Mouse (Mus musculus) neural tube, embryonic 11.5 days (tissue): ENCODE data around the gene Vmn1r131. TPM values are rescaled to one million over a fixed set of nuclear protein-coding genes. Genes with fewer than 3 reads are reported as not detected.
"Not testable (repeated sequence)": the region's sequence is repeated elsewhere in the genome, so short reads cannot be mapped to it uniquely, and the experiment has no call there.

Source experiments
- ATAC-seq: fragments of 200-750 bp; cut with Nextera tagmentation; 2 replicates; pipeline ENCODE4 v1.8.0; 2017; ENCODE audit warnings: moderate number of reproducible peaks, mild to moderate bottlenecking, moderate TSS enrichment, moderate library complexity; ENCODE audit not compliant: insufficient read depth, low FRiP score, low TSS enrichment
- DNase-seq: peaks from one replicate; pipeline ENCODE4 v3.0.0-alpha.2; 2015; ENCODE audit warnings: low spot score
- H3K27ac ChIP-seq: fragments of 300-500 bp; sonication (generic); 2 replicates; pipeline ENCODE4 v1.5.1; 2014; ENCODE audit warnings: low read depth, mild to moderate bottlenecking, low read length
- H3K27me3 ChIP-seq: fragments of 300-500 bp; sonication (generic); 2 replicates; pipeline ENCODE4 v1.6.1; 2014; ENCODE audit warnings: mild to moderate bottlenecking, low read length, mixed read lengths; ENCODE audit not compliant: control insufficient read depth, insufficient read depth
- H3K36me3 ChIP-seq: fragments of 300-500 bp; sonication (generic); 2 replicates; pipeline ENCODE4 v1.6.1; 2014; ENCODE audit warnings: mild to moderate bottlenecking, low read length, moderate library complexity, mixed read lengths; ENCODE audit not compliant: control insufficient read depth, insufficient read depth
- H3K4me1 ChIP-seq: fragments of 300-500 bp; sonication (generic); 2 replicates; pipeline ENCODE4 v1.6.1; 2014; ENCODE audit warnings: low read length, mixed read lengths; ENCODE audit not compliant: control insufficient read depth, insufficient read depth
- H3K4me2 ChIP-seq: fragments of 300-500 bp; sonication (generic); 2 replicates; pipeline ENCODE4 v1.6.1; 2014; ENCODE audit warnings: low read depth, mild to moderate bottlenecking, moderate library complexity
- H3K4me3 ChIP-seq: fragments of 300-500 bp; sonication (generic); 2 replicates; pipeline ENCODE4 v1.5.1; 2014; ENCODE audit warnings: low read depth, low read length
- H3K9ac ChIP-seq: fragments of 300-500 bp; sonication (generic); 2 replicates; pipeline ENCODE4 v1.6.1; 2014; ENCODE audit warnings: mild to moderate bottlenecking, low read length
- H3K9me3 ChIP-seq: fragments of 300-500 bp; sonication (generic); 2 replicates; pipeline ENCODE4 v1.6.1; 2016; ENCODE audit warnings: low read length; ENCODE audit not compliant: control insufficient read depth
- WGBS: fragments of 180-500 bp; shearing (Covaris S2); extraction: QIAGEN DNeasy Blood & Tissue Kit; methylation state at CpG from one replicate; pipeline ENCODE4 v1.1.7; 2014; 5-methylcytosine and 5-hydroxymethylcytosine counted together
- polyA plus RNA-seq: library from polyadenylated mRNA; unstranded; fragments of >200 nt; fragmentation: Nextera tagmentation; extraction: Ambion mirVana; gene quantifications from 2 replicates; pipeline ENCODE4 v1.2.1, GENCODE M21; 2014

Vmn1r131 gene
- not detected in 2 replicates for polyA plus RNA-seq

GRCm38 (mm10) chr7:21545990-21546389 lies at the start of gene Vmn1r131:
TSS of gene Vmn1r131 (minus strand) at chr7:21546090.
- no CpG with 5 or more reads among the region's 2 CpGs for WGBS

GRCm38 (mm10) chr7:21511480-21511879 lies 34.4 kb downstream of the Vmn1r131 start, which contains the start of gene Vmn1r130:
TSS of gene Vmn1r130 (plus strand) at chr7:21511780.
- not testable (repeated sequence) for H3K36me3 ChIP-seq, H3K9ac ChIP-seq, H3K27ac ChIP-seq, H3K4me2 ChIP-seq, H3K4me3 ChIP-seq, DNase-seq, H3K27me3 ChIP-seq, ATAC-seq, H3K9me3 ChIP-seq, H3K4me1 ChIP-seq
- WGBS = no CpG with 5 or more reads among the region's 3 CpGs

More at GRCm38 (mm10) chr7:21545990-21546389, at the start of gene Vmn1r131:
- not testable (repeated sequence) for ATAC-seq, H3K27me3 ChIP-seq, H3K4me1 ChIP-seq, H3K9me3 ChIP-seq, H3K36me3 ChIP-seq, DNase-seq, H3K9ac ChIP-seq, H3K4me3 ChIP-seq, H3K27ac ChIP-seq, H3K4me2 ChIP-seq

Other genes starting within 250 kb of the Vmn1r131 start
- not detected in 2 replicates for gene Vmn1r126, start 244.6 kb downstream of the Vmn1r131 start, polyA plus RNA-seq
- gene Vmn1r127, start 226.2 kb downstream of the Vmn1r131 start, polyA plus RNA-seq = not detected in 2 replicates
- gene Vmn1r128, start 196.7 kb downstream of the Vmn1r131 start, polyA plus RNA-seq = not detected in 2 replicates
- not detected in 2 replicates for gene Vmn1r129, start 184.8 kb downstream of the Vmn1r131 start, polyA plus RNA-seq
- gene Gm6882, start 113.3 kb downstream of the Vmn1r131 start, polyA plus RNA-seq = not detected in 2 replicates
- not detected in 2 replicates for gene Vmn1r130, start 34.3 kb downstream of the Vmn1r131 start, polyA plus RNA-seq
- gene Vmn1r132, start 68.0 kb upstream of the Vmn1r131 start, polyA plus RNA-seq = not detected in 2 replicates
- not detected in 2 replicates for gene Gm4175, start 215.4 kb upstream of the Vmn1r131 start, polyA plus RNA-seq